Mouse (Mus musculus): ENCODE measurements around the gene Bsdc1. TPM values are rescaled to one million over a fixed set of nuclear protein-coding genes. Genes with fewer than 3 reads are reported as not detected.
"Not testable (repeated sequence)": the region's sequence is repeated elsewhere in the genome, so short reads cannot be mapped to it uniquely, and the experiment has no call there.

The Bsdc1 gene
- total RNA-seq, 2 experiments from 2014 or later = 56.2 to 62.7 TPM

- H3K27ac ChIP-seq = no peak overlapping the region
- peak; percentile 73 to 79 for DNase-seq (ENCODE audit: low spot score in 2 of 2)
- TF ChIP-seq CTCF (conservative IDR thresholded peaks at IDR 0.05) = peak; percentile 98
- no peak overlapping the region for H3K4me3 ChIP-seq
Observed at GRCm38 (mm10) chr4:129455265-129455664, 6.1 kb upstream of the Bsdc1 start.

DNA sequence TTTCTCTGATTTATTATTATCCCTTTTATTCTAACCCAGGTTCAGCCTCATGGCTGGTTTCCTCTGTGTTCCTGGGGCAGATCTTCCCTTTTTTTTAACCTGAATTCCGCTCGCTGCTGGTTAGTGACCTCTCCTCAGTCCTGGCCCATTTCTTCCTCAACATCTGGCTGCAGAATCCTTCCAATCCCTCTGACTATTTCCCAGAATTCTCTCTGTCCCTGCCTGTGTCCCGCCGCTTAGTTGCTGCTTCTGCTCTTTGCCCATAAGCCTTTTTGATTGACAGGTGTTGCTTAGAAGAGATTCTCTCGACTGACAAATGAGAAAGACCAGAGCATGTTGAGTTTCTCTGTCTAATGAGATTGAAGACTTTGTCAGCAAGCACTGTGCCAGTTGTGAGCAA is 5.3 kb upstream of the Bsdc1 start:
- no peak for TF ChIP-seq CTCF (conservative IDR thresholded peaks at IDR 0.05)
- H3K27ac ChIP-seq = no peak overlapping the region
- no peak for DNase-seq (ENCODE audit: low spot score in 2 of 2)
- no peak overlapping the region for H3K4me3 ChIP-seq

DNA sequence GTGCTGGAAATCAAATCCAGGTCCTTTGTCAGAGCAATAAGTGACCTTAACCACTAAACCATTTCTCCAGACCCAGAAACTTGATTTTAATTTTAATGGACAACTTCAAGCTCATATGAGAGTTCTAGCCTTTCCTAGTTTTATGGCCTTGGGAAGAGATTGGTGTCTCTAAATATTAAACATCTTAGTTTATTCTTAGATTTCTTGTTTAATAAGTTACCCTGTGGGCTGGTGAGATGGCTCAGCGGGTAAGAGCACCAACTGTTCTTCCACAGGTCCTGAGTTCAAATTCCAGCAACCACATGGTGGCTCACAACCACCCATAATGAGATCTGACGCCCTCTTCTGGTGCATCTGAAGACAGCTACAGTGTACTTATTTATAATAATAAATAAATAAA is 4.1 kb upstream of the Bsdc1 start:
- not testable (repeated sequence) for H3K27ac ChIP-seq; H3K4me3 ChIP-seq; DNase-seq (ENCODE audit: low spot score in 2 of 2)
- 0 out of 2 replicates have a peak, but pooled peaks have one; percentile 22 for TF ChIP-seq CTCF (conservative IDR thresholded peaks at IDR 0.05)

DNA sequence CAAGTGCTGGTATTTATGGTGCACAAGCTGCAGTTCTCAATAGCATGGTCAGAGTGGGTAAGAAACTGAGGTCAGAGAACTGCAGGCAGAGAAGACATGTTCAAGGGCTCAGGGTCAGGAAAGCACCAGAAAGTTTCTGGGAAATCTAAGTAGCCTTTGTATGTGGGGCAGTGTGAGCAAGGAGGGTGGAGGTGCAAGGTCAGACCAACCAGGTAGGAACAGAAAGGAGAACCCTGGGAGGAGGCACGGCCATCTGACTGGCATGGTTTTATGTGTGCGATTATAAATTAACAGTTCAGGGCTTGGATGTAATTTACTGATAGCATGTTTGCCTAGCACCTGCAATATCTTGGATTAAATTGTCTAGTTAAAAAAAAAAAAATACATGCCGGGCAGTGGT is 1.7 kb upstream of the Bsdc1 start:
- DNase-seq (ENCODE audit: low spot score in 2 of 2) = no peak
- Histone ChIP-seq H3K27ac (no peak overlapping the region), H3K4me3 (no peak overlapping the region)
- TF ChIP-seq CTCF (conservative IDR thresholded peaks at IDR 0.05) = no peak

DNA sequence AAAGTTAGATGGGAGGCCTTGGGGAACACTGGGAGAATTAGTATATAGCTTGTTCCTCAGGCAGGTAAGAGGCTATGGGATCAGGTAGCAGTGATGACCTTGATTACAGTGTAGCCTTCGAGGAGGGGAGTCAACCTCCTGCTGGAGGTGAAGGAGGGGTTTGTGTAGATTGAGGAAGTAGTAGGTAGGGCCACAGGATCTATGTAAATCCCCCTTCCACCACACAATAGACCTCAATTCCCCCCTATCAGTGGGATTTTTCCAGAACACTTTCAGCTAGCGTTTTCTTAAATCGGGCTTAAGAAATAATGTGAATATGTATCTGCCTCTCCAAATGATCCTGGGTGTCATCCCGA is 576 bp upstream of the Bsdc1 start:
- Histone ChIP-seq H3K27ac (peak overlapping the region; percentile 89), H3K4me3 (peak overlapping the region; percentile 90)
- DNase-seq (ENCODE audit: low spot score in 2 of 2) = no peak
- TF ChIP-seq CTCF (conservative IDR thresholded peaks at IDR 0.05) = no peak

DNA sequence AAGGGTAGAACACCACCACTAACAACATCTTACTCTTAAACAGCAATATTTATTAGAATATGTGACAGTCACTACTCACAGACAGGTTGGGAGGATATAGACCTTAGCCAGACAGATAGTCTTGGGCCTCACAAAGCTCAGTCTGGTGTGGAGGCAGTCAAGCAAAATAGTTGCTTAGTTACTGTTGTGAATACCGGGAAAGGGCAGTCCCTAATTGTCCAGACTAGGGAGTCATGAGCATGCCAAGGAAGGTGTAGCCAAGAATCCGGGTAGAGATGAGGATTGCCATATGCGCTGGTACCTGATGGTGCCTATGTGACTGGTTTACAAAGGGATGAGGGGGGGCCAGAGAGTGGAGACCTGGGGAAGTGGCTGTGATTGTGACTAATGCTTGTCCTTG is 737 bp downstream of the Bsdc1 start:
- H3K27ac ChIP-seq = peak overlapping the region; percentile 92

GRCm38 (mm10) chr4:129463097-129464059 is 2.0 kb downstream of the Bsdc1 start:
- TF ChIP-seq CTCF (conservative IDR thresholded peaks at IDR 0.05) = no peak
- no peak overlapping the region for H3K4me3 ChIP-seq
- no peak for DNase-seq (ENCODE audit: low spot score in 2 of 2)
- H3K27ac ChIP-seq = no peak overlapping the region

More for the DNA sequence above, 737 bp downstream of the Bsdc1 start:
- peak overlapping the region; percentile 90 for H3K4me3 ChIP-seq
- no peak for TF ChIP-seq CTCF (conservative IDR thresholded peaks at IDR 0.05)
- DNase-seq (ENCODE audit: low spot score in 2 of 2) = no peak

DNA sequence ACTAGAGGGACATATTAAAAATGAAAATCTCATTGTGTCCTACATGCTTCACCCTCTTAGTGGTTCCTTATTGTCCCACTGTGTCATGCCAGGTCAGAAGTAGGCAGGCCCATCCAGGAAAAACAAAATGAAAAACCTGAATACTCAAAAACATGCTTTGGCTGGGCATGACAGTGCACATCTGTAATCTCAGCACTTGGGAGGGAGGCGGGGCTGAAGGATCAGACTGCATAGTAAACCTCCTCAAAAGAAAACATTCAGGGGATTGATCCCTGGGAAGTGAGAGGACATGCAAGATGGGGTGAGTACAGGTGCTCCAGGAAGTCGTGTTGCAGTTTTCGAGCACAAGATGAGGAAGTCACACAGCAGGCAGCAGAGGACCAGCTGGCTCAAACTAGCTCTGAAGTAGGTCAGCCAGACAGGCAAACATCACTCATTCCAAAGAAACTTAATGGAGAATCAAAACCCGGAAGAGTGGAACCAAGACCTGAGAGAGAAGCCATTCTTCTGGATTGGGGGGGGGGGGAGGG is 3.0 kb downstream of the Bsdc1 start:
- TF ChIP-seq CTCF (conservative IDR thresholded peaks at IDR 0.05) = no peak
- DNase-seq (ENCODE audit: low spot score in 2 of 2) = no peak
- Histone ChIP-seq H3K27ac (no peak overlapping the region), H3K4me3 (no peak overlapping the region)

- H3K4me3 ChIP-seq = no peak overlapping the region
- no peak for TF ChIP-seq CTCF (conservative IDR thresholded peaks at IDR 0.05)
- DNase-seq (ENCODE audit: low spot score in 2 of 2) = no peak
Observed at GRCm38 (mm10) chr4:129476047-129476446, 14.7 kb downstream of the Bsdc1 start.

GRCm38 (mm10) chr4:129479863-129480262 is 18.5 kb downstream of the Bsdc1 start:
- Histone ChIP-seq H3K27ac (0 out of 2 replicates have a peak overlapping the region, but pooled peaks have one; percentile 18), H3K4me3 (no peak overlapping the region)
- no peak for TF ChIP-seq CTCF (conservative IDR thresholded peaks at IDR 0.05)
- DNase-seq (ENCODE audit: low spot score in 2 of 2) = no peak

More at GRCm38 (mm10) chr4:129476047-129476446, 14.7 kb downstream of the Bsdc1 start:
- H3K27ac ChIP-seq = no peak overlapping the region

GRCm38 (mm10) chr4:129481090-129481489 is 19.7 kb downstream of the Bsdc1 start:
- DNase-seq (ENCODE audit: low spot score in 2 of 2) = peak; percentile 52 to 64
- TF ChIP-seq CTCF (conservative IDR thresholded peaks at IDR 0.05) = no peak
- no peak overlapping the region for H3K4me3 ChIP-seq
- peak overlapping the region; percentile 57 for H3K27ac ChIP-seq

DNA sequence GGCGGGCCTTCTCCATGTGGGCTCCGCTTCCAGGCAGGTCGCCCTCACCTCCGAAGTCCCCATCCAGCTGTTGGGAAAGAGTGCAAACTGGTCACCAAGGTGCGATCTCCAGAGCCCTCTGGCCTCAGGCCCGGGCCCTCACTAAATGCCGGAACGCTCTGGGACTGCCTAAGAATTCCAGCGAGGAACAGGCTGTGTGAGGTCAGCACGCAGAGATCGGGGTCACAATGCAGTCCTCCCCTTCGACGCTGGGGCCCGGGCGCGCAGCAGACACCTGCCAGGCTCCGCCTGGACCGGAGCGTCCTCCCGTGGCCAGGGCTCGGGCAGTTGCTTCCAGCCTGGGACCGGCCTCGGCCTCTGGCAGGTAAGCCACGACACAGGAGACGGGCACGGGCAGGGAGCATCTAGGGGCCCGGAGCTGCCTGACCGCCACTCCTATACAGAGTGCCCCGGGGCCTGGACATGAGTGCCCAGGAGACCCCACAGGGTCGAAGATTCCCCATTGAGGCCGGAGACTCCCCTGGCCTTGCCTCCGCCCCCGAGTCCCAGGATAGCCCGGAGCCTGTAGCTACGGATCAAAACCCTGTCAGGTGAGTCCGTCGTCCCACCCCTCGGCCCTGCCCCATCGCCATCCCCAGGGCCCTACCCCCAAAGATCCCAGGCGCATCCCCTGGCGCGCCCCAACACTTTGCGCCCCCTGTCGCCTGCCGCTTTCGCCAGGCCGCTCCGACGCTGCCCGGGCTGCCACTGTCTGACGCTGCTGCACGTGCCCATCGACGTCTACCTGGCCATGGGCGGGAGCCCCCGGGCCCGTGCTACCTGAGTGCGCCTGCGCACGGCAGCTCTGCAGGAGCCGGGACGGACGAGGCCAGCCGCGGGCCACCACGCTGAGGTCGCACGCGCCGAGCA is 29.8 kb downstream of the Bsdc1 start, which contains the start of the genes Tssk3 and Fam229a:
Gene Tssk3, minus strand, starts transcription at position 51 of the 909 bp plus-strand sequence.
Gene Fam229a, plus strand, starts transcription at position 219 of the 909 bp plus-strand sequence.
- no peak for DNase-seq (ENCODE audit: low spot score in 2 of 2)
- TF ChIP-seq CTCF (conservative IDR thresholded peaks at IDR 0.05) = peak; percentile 31
- Histone ChIP-seq H3K4me3 (peak within 1 kb of the TSS; percentile 52), H3K27ac (peak within 1 kb of the TSS; percentile 39; the same call in 1 of the 2 replicates)
